Mouse (Mus musculus) thymus, postnatal 0 days (tissue): ENCODE results near the gene Gm8720. TPM values are rescaled to one million over a fixed set of nuclear protein-coding genes. Genes with fewer than 3 reads are reported as not detected.
"Not testable (repeated sequence)": the region's sequence is repeated elsewhere in the genome, so short reads cannot be mapped to it uniquely, and the experiment has no call there.

Experiments
- DNase-seq: peaks from one replicate; pipeline ENCODE4 v3.0.0-alpha.2; 2015; ENCODE audit warnings: low spot score
- polyA plus RNA-seq: library from polyadenylated mRNA; unstranded; fragments of >200 nt; fragmentation: Nextera tagmentation; extraction: Ambion mirVana; gene quantifications from 2 replicates; pipeline ENCODE4 v1.2.1, GENCODE M21; 2015

Gm8720 gene
- not detected in 2 replicates for polyA plus RNA-seq

DNA sequence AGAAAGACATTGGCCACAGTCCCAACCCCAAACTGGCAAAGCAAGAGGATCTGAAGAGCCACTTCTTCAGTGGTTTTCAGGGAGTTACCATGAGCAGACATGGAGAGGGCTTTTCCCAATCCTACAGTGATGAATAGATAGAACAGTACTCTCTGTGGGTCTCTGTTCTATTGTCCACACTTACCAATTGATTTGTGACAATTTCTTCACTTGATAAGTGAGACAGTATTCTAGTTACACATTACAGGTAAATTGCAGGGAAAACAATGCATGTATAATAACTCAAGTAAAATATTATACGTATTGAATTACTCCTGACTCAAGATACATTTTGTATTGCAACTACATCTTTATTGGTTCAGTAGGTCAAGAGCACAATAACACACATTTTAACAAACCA, at the start of gene Gm8720:
Gm8720 (minus strand) TSS at position 101 of the 400 bp plus-strand sequence.
- not testable (repeated sequence) for DNase-seq

DNA sequence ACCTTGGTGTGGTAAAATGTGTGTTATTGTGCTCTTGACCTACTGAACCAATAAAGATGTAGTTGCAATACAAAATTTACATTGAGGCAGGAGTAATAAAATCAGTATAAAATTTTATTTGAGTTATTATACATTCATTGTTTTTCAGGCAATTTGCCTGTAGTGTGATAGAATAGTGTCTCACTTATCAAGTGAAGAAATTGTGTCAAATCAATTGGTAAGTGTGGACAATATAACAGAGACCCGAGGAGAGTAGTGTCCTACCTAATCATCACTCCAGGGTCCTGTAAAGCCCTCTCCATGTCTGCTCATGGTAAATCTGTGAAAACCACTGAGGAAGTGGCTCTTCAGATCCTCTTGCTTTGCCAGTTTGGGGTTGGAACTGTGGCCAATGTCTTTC, 12.0 kb downstream of the Gm8720 start, which contains the start of gene Vmn1r163:
Vmn1r163 (plus strand) TSS at position 301 of the 400 bp plus-strand sequence.
- not testable (repeated sequence) for DNase-seq

DNA sequence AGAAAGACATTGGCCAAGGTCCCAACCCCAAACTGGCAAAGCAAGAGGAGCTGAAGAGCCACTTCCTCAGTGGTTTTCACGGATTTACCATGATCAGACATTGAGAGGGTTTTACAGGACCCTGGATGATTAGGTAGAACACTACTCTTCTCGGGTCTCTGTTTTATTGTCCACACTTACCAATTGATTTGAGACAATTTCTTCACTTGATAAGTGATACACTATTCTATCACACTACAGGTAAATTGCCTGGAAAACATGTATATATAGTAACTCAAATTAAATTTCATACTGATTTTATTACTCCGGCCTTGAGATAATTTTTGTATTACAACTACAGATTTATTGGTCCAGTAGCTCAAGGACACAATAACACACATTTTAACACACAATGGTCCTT, 47.4 kb downstream of the Gm8720 start, which contains the start of gene Gm4216:
Gm4216 (minus strand) TSS at position 101 of the 400 bp plus-strand sequence.
- not testable (repeated sequence) for DNase-seq

Other genes with a start within 250 kb of the Gm8720 start
- gene Vmn1r159, start 223.9 kb downstream of the Gm8720 start, polyA plus RNA-seq: not detected in 2 replicates
- not detected in 2 replicates for gene Vmn1r160, start 196.2 kb downstream of the Gm8720 start, polyA plus RNA-seq
- not detected in 2 replicates for gene Gm4214, start 82.8 kb downstream of the Gm8720 start, polyA plus RNA-seq
- gene Gm4216, start 47.5 kb downstream of the Gm8720 start, polyA plus RNA-seq: not detected in 2 replicates
- gene Vmn1r163, start 11.9 kb downstream of the Gm8720 start, polyA plus RNA-seq: not detected in 2 replicates
- not detected in 2 replicates for gene Gm10662, start 77.0 kb upstream of the Gm8720 start, polyA plus RNA-seq
- gene Vmn1r165, start 149.9 kb upstream of the Gm8720 start, polyA plus RNA-seq: not detected in 2 replicates
- not detected in 2 replicates for gene Vmn1r166, start 184.2 kb upstream of the Gm8720 start, polyA plus RNA-seq
- gene Gm6902, start 211.4 kb upstream of the Gm8720 start, polyA plus RNA-seq: not detected in 2 replicates
- not detected in 2 replicates for gene Nlrp4e, start 233.7 kb upstream of the Gm8720 start, polyA plus RNA-seq